Mouse (Mus musculus) kidney, adult 10 weeks (tissue): ENCODE data around the gene Nog. TPM values are rescaled to one million over a fixed set of nuclear protein-coding genes. Genes with fewer than 3 reads are reported as not detected.

Experiments
- polyA plus RNA-seq: library from polyadenylated mRNA; stranded (reverse); fragments of 350-450 nt; fragmentation: Illumina TruSeq; extraction: RNeasy Lipid Tissue Mini Kit (QIAGEN cat#74804); gene quantifications from one replicate; pipeline ENCODE4 v1.2.3, GENCODE M21; 2014; ENCODE audit warnings: low read depth, low replicate concordance

Gene Nog
- 1.5 TPM for polyA plus RNA-seq

DNA sequence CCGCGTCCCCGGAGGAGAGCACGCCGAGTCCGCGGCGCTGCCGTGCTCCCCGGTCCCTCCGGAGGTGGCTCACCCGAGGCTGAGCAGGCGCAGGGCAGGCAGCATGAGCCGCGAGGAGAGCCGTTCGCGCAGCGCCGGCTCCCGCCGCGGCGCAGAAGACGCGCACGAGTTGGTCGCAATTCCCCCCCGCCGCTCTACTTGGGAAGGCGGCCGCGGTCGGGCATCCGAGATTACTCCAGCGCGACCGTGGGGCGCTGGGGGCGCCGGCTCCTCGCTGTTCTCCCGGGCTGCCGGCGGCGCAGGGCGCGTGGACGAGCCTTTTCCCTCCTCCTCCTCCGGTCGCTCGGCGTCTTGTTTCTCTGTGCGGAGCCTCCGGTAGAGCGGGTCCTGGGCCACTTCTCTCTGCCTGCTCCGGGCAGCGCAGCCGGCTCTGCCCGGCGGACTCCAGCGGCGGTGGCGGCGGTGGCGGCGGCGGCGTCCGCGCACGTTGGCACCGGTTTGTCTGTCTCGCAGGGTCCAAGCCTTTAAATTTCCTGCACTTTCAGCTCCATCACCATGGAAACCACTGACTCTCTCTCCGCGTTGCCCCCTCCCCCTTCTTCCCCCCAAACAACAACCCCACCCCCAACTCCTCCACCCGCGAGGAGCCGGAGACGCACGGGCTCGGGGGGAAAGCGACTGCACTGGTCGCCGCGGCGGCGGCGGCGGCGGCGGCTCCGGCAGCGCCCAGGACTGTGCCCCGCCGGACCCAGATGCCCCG, at the start of gene Nog:
Gene Nog (minus strand): TSS at position 277 of the 760 bp plus-strand sequence.

Other genes starting within 250 kb of the Nog start
- 5.7 TPM for gene Dgke, start 235.5 kb downstream of the Nog start, polyA plus RNA-seq
- gene Gm525, start 228.5 kb downstream of the Nog start, polyA plus RNA-seq = not detected